Mouse (Mus musculus) urinary bladder, adult 2 months (tissue): ENCODE results near the gene Psmb8. TPM values are rescaled to one million over a fixed set of nuclear protein-coding genes. Genes with fewer than 3 reads are reported as not detected.

Experiments used
- DNase-seq: peaks from one replicate; pipeline ENCODE4 v3.0.0; 2022; ENCODE audit warnings: low spot score
- polyA plus RNA-seq: library from polyadenylated mRNA; depleted of rRNA; stranded (reverse); fragments of >200 nt; gene quantifications from 2 replicates; pipeline ENCODE4 v1.2.3, GENCODE M21; 2012; rRNA removed

Psmb8 gene
- polyA plus RNA-seq, 1 experiment, result 81.2 TPM

DNA sequence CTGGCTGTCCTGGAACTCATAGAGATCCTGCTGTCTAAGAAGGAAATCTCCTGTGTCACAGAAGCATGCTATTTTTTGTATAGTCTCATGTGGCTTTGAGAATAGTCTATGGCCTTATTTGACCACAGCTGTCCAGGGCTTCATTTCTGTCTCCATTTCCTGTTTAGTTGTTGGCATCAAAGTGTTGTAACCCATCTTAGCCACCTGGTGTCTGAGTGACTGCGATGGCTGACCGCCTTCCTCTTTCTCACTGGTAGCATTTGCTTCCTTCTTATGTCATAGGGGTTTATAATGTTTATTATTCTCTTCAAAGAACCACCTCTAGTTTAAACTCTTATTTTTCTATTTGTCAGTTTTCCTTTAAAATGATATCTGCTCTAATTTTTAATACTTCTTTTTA lies 51.2 kb downstream of the Psmb8 start:
- DNase-seq, result no peak

DNA sequence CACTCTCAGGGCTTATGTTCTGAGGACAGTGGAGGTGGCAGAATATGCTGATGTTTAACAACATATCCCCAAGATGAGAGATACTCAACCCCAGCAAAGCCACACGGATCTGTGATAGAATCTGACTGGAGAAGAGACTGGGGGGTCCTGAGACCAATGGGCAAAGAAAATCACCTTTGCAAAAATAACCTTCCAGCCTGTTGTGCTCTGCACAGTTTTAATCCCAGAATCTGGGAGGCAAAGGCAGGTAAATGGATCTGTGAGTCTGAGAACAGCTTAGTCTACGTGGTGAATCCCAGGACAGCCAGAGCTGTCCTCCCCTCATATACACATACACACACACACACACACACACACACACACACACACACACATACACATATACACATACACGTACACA lies 51.8 kb downstream of the Psmb8 start:
- DNase-seq, result no peak

DNA sequence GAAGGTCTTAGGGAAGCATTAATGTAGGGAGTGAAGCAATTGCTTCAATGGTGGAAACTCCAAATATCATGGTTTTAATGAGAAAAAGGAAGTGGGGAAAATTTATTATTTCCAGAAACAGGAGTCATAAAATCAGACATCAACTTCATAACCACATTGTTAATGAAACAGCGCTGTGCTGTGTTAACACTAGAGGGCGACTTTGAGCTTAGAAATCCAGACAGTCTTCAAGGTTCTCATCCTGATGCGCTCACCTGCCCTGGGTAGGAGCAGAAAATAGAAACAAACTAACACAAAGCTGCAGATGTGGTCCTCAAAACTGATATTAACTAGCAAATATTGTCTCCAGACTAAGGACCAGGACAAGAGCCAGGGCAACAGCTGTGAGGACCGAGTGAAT lies 52.4 kb downstream of the Psmb8 start:
- no peak for DNase-seq

Other genes with a start within 250 kb of the Psmb8 start
- gene B3galt4, start 246.2 kb upstream of the Psmb8 start, polyA plus RNA-seq, result 7.7 TPM in 2 replicates
- gene Vps52, start 241.9 kb upstream of the Psmb8 start, polyA plus RNA-seq, result 39.3 and 39.7 TPM in 2 replicates
- gene Rps18, start 241.7 kb upstream of the Psmb8 start, polyA plus RNA-seq, result 1,060 and 1,160 TPM in 2 replicates
- gene H2-K1, start 197.4 kb upstream of the Psmb8 start, polyA plus RNA-seq, result 987 and 1,071 TPM in 2 replicates
- gene Ring1, start 173.0 kb upstream of the Psmb8 start, polyA plus RNA-seq, result 46.1 and 76.8 TPM in 2 replicates
- 86.6 and 112 TPM in 2 replicates for gene H2-Ke6, start 169.7 kb upstream of the Psmb8 start, polyA plus RNA-seq
- 106 and 110 TPM in 2 replicates for gene Slc39a7, start 166.0 kb upstream of the Psmb8 start, polyA plus RNA-seq
- gene Rxrb, start 165.9 kb upstream of the Psmb8 start, polyA plus RNA-seq, result 47.7 and 53.1 TPM in 2 replicates
- 0.99 and 1.8 TPM in 2 replicates for gene Col11a2, start 158.3 kb upstream of the Psmb8 start, polyA plus RNA-seq
- gene H2-Oa, start 105.4 kb upstream of the Psmb8 start, polyA plus RNA-seq, result 1.7 and 2.1 TPM in 2 replicates
- 30.0 and 31.9 TPM in 2 replicates for gene H2-DMa, start 78.2 kb upstream of the Psmb8 start, polyA plus RNA-seq
- 135 and 154 TPM in 2 replicates for gene Brd2, start 75.1 kb upstream of the Psmb8 start, polyA plus RNA-seq
- gene H2-DMb2, start 54.4 kb upstream of the Psmb8 start, polyA plus RNA-seq, result 4.1 and 4.9 TPM in 2 replicates
- 22.4 and 22.8 TPM in 2 replicates for gene H2-DMb1, start 44.6 kb upstream of the Psmb8 start, polyA plus RNA-seq
- 29.5 and 40.1 TPM in 2 replicates for gene Tap1, start 10.2 kb upstream of the Psmb8 start, polyA plus RNA-seq
- gene Psmb9, start 10.0 kb upstream of the Psmb8 start, polyA plus RNA-seq, result 34.7 and 37.4 TPM in 2 replicates
- 37.9 and 42.4 TPM in 2 replicates for gene Tap2, start 5.8 kb downstream of the Psmb8 start, polyA plus RNA-seq
- gene H2-Ob, start 41.2 kb downstream of the Psmb8 start, polyA plus RNA-seq, result 2.7 and 5.0 TPM in 2 replicates
- gene H2-Ab1, start 60.0 kb downstream of the Psmb8 start, polyA plus RNA-seq, result 251 and 267 TPM in 2 replicates
- gene H2-Aa, start 90.1 kb downstream of the Psmb8 start, polyA plus RNA-seq, result 281 and 288 TPM in 2 replicates
- 248 and 252 TPM in 2 replicates for gene H2-Eb1, start 108.1 kb downstream of the Psmb8 start, polyA plus RNA-seq
- gene H2-Eb2, start 127.9 kb downstream of the Psmb8 start, polyA plus RNA-seq, result 0.09 and 0.18 TPM in 2 replicates
- gene Btnl2, start 157.1 kb downstream of the Psmb8 start, polyA plus RNA-seq, result 0.28 and 0.40 TPM in 2 replicates
- gene Btnl1, start 179.4 kb downstream of the Psmb8 start, polyA plus RNA-seq, result not detected in 2 replicates
- gene BC051142, start 201.1 kb downstream of the Psmb8 start, polyA plus RNA-seq, result 1.2 and 1.6 TPM in 2 replicates